Mouse (Mus musculus): ENCODE measurements around the gene Zfp365.

Zfp365 gene

DNA sequence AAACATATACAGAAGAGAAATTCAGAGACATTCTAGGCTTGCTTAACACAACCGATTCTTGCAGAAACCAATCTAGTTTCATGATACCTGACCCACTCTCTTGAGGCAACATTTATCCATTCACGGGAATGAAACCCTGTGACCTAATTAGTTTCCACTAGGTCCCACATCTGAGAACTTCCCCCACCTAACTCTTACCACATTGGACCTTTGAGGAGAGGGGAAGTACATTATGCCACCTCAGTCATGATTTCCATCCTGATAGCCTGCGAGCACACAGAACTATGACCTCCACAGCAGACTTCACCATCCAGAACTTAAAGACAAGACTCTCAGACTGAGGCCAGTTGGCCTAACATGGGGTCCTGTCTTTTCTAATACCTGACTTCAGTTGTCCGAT, 71.7 kb downstream of the Zfp365 start:
- no peak for DNase-seq

DNA sequence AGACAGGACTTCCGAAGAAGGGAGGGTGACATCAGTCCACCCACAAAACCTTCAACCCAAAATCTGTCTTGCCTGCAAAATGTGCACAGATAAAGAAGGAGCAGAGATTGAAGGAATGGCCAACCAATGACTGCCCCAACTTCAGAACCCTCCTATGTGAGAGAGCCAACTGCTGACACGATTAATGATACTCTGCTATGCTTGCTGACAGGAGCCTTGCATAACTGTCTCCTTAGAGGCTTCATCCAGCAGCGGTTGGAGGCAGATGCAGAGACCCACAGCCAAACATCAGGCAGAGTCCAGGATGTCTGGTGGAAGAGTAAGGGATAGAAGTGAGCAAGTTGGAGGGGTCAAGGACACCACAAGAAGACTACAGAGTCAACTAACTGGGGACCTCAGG, 73.3 kb downstream of the Zfp365 start:
- DNase-seq, result no peak

GRCm38 (mm10) chr10:67836426-67836825, 76.0 kb downstream of the Zfp365 start:
- DNase-seq, result no peak

Measured in kidney, adult 9 months (tissue).